Mouse (Mus musculus): ENCODE results near the gene Olfm3. TPM values are rescaled to one million over a fixed set of nuclear protein-coding genes. Genes with fewer than 3 reads are reported as not detected.
A peak's percentile ranks its signal among the peaks of the same experiment; 100 is the strongest.

Gene Olfm3
- total RNA-seq (2015) (not detected in 2 replicates), total RNA-seq (2017) (not detected in 2 replicates)

- ATAC-seq (replicated peaks; ENCODE audit: poor library complexity): peak; percentile 81
Measured at GRCm38 (mm10) chr3:114903924-114904438, at the start of gene Olfm3. Gene Olfm3 (plus strand): TSS chr3:114904078.

- peak; percentile 96 for ATAC-seq (replicated peaks; ENCODE audit: poor library complexity)
Measured at GRCm38 (mm10) chr3:114889764-114890163, 14.1 kb upstream of the Olfm3 start.

- no peak for ATAC-seq (replicated peaks; ENCODE audit: poor library complexity)
Measured at GRCm38 (mm10) chr3:114904633-114905423, 950 bp downstream of the Olfm3 start.

GRCm38 (mm10) chr3:114907537-114907936 is 3.7 kb downstream of the Olfm3 start:
- no peak for ATAC-seq (replicated peaks; ENCODE audit: poor library complexity)

GRCm38 (mm10) chr3:114908846-114909245 is 5.0 kb downstream of the Olfm3 start:
- ATAC-seq (replicated peaks; ENCODE audit: poor library complexity): no peak

- no peak for ATAC-seq (replicated peaks; ENCODE audit: poor library complexity)
Measured at GRCm38 (mm10) chr3:114920102-114920501, 16.2 kb downstream of the Olfm3 start.

GRCm38 (mm10) chr3:114929605-114930004 is 25.7 kb downstream of the Olfm3 start:
- no peak for ATAC-seq (replicated peaks; ENCODE audit: poor library complexity)

- no peak for ATAC-seq (replicated peaks; ENCODE audit: poor library complexity)
Measured at GRCm38 (mm10) chr3:114930336-114930735, 26.5 kb downstream of the Olfm3 start.

- ATAC-seq (replicated peaks; ENCODE audit: poor library complexity): no peak
Measured at GRCm38 (mm10) chr3:114930796-114931195, 26.9 kb downstream of the Olfm3 start.

- no peak for ATAC-seq (replicated peaks; ENCODE audit: poor library complexity)
Measured at GRCm38 (mm10) chr3:114932881-114933280, 29.0 kb downstream of the Olfm3 start.

GRCm38 (mm10) chr3:114954904-114955303 is 51.0 kb downstream of the Olfm3 start:
- ATAC-seq (replicated peaks; ENCODE audit: poor library complexity): no peak

- no peak for ATAC-seq (replicated peaks; ENCODE audit: poor library complexity)
Measured at GRCm38 (mm10) chr3:114959311-114959967, 55.6 kb downstream of the Olfm3 start.

- no peak for ATAC-seq (replicated peaks; ENCODE audit: poor library complexity)
Measured at GRCm38 (mm10) chr3:114962316-114963083, 58.6 kb downstream of the Olfm3 start.

GRCm38 (mm10) chr3:114971183-114971582 is 67.3 kb downstream of the Olfm3 start:
- ATAC-seq (replicated peaks; ENCODE audit: poor library complexity): no peak

GRCm38 (mm10) chr3:114972522-114972921 is 68.6 kb downstream of the Olfm3 start:
- no peak for ATAC-seq (replicated peaks; ENCODE audit: poor library complexity)

- ATAC-seq (replicated peaks; ENCODE audit: poor library complexity): no peak
Measured at GRCm38 (mm10) chr3:114990828-114991227, 87.0 kb downstream of the Olfm3 start.

- ATAC-seq (replicated peaks; ENCODE audit: poor library complexity): no peak
Measured at GRCm38 (mm10) chr3:114995956-114996355, 92.1 kb downstream of the Olfm3 start.

- no peak for ATAC-seq (replicated peaks; ENCODE audit: poor library complexity)
Measured at GRCm38 (mm10) chr3:115027560-115027959, 123.7 kb downstream of the Olfm3 start.

- no peak for ATAC-seq (replicated peaks; ENCODE audit: poor library complexity)
Measured at GRCm38 (mm10) chr3:115028046-115028445, 124.2 kb downstream of the Olfm3 start.

GRCm38 (mm10) chr3:115028611-115029010 is 124.7 kb downstream of the Olfm3 start:
- ATAC-seq (replicated peaks; ENCODE audit: poor library complexity): no peak

- no peak for ATAC-seq (replicated peaks; ENCODE audit: poor library complexity)
Measured at GRCm38 (mm10) chr3:115049060-115049459, 145.2 kb downstream of the Olfm3 start.
